Mouse (Mus musculus) cerebellum, postnatal 10 days (tissue): Measurements from ENCODE around the gene 1700086D15Rik.

ENCODE experiments used
- DNase-seq, 2 experiments: peaks; one replicate each; pipeline ENCODE4 v3.0.0; 2021; ENCODE audit warnings: mixed read lengths in 2 of 2

Gene 1700086D15Rik

GRCm38 (mm10) chr11:65159791-65160190, at the start of gene 1700086D15Rik:
TSS of gene 1700086D15Rik (minus strand) at chr11:65159891.
- no peak for DNase-seq

DNA sequence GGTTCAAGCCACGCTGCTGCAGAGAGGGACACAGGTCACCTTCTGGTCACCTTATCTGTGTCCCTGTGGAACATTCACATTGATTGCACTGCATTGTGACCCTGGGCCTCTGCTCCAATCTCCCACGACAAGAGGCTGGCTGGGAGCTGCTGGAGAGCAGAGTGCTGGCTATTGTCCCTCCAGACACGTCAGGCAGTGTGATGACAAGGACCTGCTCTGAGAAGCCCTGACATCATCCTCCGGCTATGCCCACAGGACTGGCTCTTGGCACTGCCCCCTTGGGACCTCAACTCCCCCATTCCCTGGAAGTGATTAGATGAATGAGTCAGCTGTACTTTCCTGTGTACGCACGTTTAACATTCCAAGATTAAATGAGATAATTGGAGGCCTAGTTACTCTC, 49.8 kb upstream of the 1700086D15Rik start:
- DNase-seq: no peak

GRCm38 (mm10) chr11:65205306-65205705, 45.6 kb upstream of the 1700086D15Rik start:
- DNase-seq: peak; percentile 61 to 69

- peak; percentile 25 to 27 for DNase-seq
These were observed 45.0 kb upstream of the 1700086D15Rik start for GRCm38 (mm10) chr11:65204651-65205050.

GRCm38 (mm10) chr11:65203020-65203419, 43.3 kb upstream of the 1700086D15Rik start:
- DNase-seq: no peak

DNA sequence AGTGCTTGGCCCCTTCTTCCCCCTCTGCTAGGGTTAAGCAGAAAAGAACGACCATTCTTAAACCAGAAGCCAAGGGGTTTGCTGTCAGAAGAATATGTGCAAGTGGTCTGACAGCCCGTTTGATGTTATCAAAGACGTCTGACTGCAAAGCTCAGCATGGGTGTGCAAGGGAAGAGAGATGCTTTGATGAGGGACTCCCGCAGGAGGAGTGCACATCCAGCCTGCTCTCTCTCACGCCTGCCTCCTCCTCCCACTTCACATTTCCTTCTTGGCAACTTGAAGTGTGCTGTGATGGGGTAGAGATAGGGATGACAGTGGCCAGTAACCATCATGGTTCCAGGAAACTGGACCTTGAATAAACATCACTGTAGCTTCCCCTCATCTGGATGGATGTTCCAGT, 42.5 kb upstream of the 1700086D15Rik start:
- no peak for DNase-seq

GRCm38 (mm10) chr11:65198026-65198425, 38.3 kb upstream of the 1700086D15Rik start:
- DNase-seq: no peak

DNA sequence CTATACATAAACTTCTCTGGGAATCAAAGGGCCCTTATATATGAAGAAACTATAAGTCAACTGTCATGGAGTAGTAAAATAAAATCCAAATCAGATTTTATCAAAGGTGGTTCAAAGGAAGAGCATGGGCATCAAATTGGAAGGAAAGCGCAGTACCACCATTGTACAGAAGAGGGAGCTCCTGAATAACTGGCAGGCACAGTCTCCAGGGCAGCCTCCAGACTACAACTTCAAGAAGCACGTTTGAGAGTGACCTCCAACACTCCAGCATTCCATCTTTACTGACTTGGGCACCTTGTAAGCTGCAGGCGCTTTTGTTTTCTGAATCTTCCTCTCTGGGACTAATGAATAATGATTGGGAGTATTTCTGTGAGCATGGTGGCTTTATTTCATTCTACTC, 37.6 kb upstream of the 1700086D15Rik start:
- peak; percentile 90 to 92 for DNase-seq

DNA sequence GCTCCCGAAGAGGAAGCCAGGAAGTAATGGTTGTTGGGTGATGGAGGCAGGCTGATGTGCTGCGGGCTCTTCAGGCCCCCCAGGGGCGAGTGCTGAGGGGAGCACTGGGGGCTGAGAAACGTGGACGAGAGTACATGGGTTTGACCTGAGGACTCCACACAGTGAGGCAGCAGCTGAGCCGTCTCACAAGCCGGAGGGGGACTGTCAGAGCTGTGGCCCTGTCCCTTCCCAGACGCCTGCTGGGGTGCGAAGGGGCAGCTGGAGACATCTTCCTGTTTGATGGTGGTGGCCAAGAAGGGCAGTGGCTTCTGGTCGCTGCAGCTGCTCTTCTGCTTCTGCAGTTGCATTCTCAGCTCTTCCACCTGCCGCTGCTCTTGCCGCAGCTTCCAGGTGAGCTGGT, 27.3 kb upstream of the 1700086D15Rik start:
- DNase-seq: no peak

- no peak for DNase-seq
These were observed 25.4 kb upstream of the 1700086D15Rik start for GRCm38 (mm10) chr11:65185114-65185513.

GRCm38 (mm10) chr11:65170121-65170750, 10.5 kb upstream of the 1700086D15Rik start:
- no peak for DNase-seq

DNA sequence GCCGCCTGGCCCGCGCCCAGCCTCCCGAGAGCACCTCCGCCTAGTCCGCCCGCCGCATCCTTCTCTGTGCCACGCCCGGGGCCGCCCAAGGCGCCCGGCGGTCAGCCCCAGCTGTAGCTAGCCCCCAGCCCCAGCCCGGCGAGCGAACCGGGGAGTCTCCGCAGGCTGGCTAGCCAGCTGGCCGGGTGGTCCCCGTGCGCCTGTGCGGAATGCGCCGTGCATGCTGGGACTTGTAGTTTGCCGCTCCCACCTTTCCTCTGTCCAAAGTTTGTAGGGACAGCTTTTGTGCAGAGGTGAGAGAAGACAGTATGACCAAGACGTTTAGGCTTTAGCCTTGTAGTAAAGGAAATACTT, 3.1 kb upstream of the 1700086D15Rik start, which contains the start of gene Arhgap44:
TSS of gene Arhgap44 (minus strand) at position 195 of the 354 bp plus-strand sequence.
- DNase-seq: peak; percentile 86 to 90

GRCm38 (mm10) chr11:65161881-65162766, 2.4 kb upstream of the 1700086D15Rik start:
- peak; percentile 79 to 80 for DNase-seq

DNA sequence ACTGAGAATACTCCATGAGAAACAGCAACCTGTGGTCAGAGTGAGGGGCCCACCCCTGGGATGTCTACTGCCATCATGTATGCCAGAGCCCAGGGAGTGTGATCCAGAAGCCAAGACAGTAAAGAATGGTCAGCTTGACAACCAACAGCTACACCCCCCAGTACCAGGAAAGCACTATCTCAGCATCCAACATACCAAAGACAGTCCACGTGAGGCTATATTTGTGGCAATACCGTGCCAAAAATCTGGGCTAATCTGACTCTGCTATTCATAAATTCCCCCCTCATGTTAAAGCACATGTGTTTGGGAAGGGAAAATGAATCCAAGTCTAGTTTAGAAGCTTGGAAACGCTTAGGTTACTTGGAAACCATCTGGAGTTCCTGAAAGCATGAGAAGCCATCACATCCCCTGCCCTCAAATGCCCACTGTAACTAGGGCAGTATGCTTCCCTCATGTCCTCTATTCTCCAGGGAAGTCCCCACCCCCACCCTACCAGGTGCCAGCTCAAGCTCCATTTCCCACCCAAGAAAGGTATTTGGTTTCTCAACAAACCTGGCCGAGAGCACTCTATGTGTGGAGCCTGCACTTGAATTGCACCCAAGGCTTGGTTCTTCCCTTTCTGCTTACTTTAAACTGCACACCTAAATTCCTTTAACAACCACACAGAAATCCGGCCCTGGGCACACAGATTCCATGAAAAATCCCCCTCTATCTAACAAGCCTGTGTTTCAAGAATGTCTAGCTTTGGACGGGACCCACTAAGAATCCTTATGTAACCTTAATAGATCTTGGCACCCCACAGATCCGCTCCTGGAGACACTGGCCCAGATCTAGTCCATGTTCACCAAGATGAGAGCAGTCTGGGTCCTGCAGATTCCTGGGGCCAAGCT, 1.5 kb upstream of the 1700086D15Rik start:
- peak; percentile 39 to 52 for DNase-seq

GRCm38 (mm10) chr11:65158658-65158990, 1.1 kb downstream of the 1700086D15Rik start:
- DNase-seq: no peak

- DNase-seq: no peak
These were observed 1.6 kb downstream of the 1700086D15Rik start for GRCm38 (mm10) chr11:65157966-65158657.

GRCm38 (mm10) chr11:65153006-65153405, 6.7 kb downstream of the 1700086D15Rik start:
- peak; percentile 21 to 36 for DNase-seq

GRCm38 (mm10) chr11:65148441-65148840, 11.2 kb downstream of the 1700086D15Rik start:
- no peak for DNase-seq

DNA sequence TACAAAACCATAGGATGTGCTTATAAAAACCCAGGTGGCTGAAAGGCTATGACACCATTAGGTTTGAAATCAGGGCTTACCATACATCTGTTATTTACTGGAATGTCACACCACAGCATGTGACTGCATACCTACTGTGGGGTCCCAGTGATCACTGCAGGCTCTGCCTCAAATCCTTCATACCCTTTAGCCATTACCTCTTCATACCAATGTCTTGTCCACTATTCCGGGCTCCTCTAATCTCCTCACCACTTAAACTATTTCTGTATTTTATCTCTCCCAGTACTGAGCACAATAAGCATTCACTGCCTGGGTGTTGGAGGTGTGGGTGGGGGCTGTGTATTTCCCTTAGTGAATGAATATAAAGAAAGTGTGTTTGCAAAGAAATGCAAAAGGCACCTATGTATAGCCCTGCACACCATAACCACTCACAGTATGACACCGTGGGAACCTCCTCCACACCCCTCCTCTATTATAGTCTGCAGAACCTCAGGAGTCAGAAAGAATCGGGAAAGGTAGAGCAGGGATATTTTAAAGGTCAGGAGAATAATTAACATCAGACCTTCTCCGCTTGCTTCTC, 16.8 kb downstream of the 1700086D15Rik start:
- DNase-seq: no peak

DNA sequence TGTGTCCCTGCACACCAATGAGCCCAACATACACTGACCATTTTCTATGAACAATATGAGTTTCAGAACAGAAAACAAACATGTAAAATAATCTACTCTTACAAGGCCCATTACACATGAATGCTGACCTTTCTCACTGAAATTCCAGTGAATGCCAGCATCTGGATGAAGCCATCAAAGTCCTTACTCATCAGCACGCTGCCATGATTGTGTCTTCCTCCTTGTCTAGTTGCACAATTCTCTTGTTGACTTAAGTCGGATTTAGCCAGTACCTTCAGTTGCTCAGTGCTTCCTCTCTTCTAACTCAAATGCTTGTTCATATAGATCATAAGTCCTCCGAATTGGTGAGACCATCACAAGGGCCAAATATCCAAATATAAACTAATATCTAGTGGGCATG, 20.7 kb downstream of the 1700086D15Rik start:
- DNase-seq: no peak

GRCm38 (mm10) chr11:65137145-65137652, 22.5 kb downstream of the 1700086D15Rik start:
- no peak for DNase-seq

DNA sequence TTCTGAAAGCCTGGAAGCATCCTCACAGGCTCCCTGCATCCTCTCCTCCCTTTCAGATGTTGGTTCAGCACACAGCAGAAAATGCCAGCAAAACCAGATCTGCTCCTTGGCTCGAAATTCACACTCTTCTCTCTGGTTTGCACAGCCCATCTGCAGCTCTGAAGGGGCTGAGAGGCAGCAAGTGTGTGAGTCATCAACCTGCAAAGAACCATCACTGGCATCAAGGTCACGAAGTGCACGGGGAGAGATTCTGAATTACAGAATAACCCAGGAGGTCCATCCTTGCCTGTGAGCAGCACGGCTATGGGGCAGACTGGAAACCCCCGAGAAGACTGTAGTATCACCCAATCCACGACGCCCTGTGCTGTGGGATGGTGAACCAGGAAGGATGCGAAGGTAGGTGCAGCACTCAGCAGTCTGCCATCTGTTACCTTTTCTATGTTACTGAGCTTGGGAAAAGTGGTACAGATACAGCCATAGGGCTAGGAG, 24.4 kb downstream of the 1700086D15Rik start:
- DNase-seq: peak; percentile 45 to 55
